Mouse (Mus musculus) T-helper 2 cell (primary cell): ENCODE data around the gene Fermt2.

Experiments used
- in situ Hi-C: fragments of 300-600 bp; cut with MboI, MseI; formaldehyde crosslinking; loops from one replicate; pipeline ENCODE4 v1.15.1; 2025; ENCODE audit warnings: high pct_unique_total_duplicates

Fermt2 gene

DNA sequence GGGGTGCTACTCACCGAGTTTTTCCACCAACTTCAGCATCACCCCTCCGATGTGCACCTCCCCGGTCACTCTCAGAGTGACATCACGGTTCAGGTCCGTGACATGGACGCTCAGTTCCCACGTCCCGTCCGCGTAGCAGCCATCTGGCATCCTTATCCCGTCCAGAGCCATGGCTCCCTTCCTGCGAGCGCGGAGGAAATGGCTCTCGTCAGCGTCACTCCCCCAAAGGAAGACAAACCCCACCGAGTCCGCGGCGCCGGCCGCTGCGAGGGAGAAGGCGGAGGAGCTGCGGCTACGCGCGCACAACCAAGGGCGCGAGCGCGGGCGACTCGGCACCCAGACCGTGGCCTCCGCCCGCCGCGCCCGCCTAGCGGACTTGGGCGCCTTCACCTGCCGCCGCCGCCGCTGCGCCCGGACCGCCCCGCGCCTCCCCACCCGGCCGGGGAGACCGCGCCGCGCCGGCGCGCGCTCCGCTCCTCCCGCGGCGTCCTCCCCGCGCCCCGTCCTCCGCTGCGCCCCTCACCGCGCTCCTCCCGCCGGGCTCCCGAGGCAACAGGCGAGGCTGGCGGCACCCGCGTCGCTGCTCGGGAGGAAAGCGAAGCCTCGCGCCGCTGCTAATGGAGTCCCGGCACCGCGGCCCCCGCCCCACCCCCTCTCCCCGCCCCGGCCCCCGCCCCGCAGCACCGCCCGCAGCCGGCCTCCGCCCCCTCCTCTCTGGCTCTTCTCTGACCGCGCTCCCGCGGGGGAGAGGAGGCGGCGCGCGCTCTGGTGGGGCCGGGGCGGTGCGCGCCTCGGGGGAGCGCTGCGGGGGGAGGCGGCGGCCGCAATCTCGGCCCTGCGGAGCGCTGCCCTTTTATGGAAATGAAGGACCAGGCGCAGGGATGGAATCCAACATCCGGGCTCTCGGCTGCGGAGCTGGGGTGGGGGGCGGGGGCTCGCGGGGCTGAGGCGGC is at the start of gene Fermt2:
TSS of gene Fermt2 (minus strand) at position 708 of the 953 bp plus-strand sequence.
- in situ Hi-C loops, result no loop called here

DNA sequence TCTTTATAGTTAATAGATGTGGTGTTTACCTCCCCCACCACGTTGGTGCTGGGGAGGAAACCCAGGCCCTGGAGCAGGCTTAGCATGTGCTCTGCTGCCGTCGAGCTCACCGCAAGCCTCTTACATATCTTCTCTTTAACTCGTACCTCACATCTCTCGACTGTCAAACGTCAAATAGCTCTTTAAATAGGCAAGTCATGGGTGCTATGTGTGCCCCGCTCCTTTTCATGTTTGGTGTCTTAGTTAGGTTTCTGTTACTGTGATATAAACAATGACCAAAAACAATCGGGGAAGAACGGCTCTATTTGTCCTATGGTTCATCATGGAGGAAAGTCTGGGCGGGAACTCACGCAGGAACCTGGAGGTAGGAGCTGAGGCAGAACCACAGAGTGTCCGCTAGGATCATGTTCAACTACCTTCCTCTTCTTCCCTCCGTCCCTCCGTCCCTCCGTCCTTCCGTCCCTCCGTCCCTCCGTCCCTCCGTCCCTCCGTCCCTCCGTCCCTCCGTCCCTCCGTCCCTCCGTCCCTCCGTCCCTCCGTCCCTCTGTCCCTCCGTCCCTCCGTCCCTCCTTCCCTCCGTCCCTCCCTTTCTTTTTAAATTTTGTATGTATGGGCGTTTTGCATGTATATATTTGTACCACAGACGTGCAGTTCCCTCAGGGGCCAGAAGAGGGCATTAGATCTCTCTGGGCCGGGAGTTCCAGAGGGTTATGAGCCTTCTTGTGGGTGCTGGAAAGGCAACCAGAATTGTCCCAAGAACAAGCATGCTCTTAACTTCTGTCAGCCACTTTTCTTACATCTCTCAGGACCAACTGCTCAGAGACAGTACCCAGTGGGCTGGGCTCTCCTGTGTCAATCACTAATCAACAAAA is 36.4 kb upstream of the Fermt2 start:
- in situ Hi-C loops, result loop anchor here (10.0 kb wide), 1 partner anchor 128 kb away; no protein-coding TSS in a partner anchor

- in situ Hi-C loops, result loop anchor here (10.0 kb wide), 1 partner anchor 129 kb away; no protein-coding TSS in a partner anchor
Measured at GRCm38 (mm10) chr14:45565216-45566065, 35.5 kb upstream of the Fermt2 start.

DNA sequence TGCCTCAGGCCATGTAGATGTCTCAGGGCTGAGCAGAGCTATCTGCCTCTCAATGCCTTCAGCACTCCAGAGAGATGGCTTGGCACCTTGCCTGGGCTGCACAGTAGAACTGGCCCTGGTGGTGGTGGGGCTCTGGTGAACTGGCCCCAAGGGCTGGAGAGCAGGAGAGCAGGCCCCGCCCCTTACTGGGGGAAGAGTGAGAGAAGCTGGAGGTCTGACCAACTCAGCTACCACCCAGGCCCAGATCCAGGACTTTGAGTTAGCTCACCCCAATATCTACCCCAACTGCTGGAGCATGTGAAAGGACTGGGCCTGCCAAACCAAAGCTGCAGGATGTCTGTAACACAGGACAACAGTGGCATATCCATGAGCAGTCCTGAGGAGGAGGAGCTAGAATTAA is 33.7 kb upstream of the Fermt2 start:
- in situ Hi-C loops, result loop anchor here (10.0 kb wide), 1 partner anchor 131 kb away; no protein-coding TSS in a partner anchor

DNA sequence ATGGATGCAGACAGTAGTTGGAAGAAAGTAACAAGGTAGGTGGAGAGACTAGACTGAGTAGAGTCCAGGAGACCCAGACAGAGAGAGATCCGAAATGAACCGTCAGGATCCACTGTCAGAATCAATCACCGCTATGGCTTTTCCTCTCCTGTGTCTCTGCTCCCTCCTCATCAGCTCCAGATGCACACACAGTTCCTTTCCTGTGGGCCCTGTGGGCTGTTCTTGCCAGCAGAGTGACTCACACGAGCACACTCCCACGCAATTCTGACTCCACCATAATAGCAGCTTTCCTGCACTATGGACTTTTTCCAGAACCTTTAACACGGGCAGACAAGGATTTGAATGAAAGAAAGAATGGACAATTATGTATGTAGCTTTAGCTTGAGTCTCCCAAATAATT is 31.8 kb upstream of the Fermt2 start:
- in situ Hi-C loops, result loop anchor here (10.0 kb wide), 1 partner anchor 133 kb away; no protein-coding TSS in a partner anchor

GRCm38 (mm10) chr14:45559018-45559417 is 29.1 kb upstream of the Fermt2 start:
- in situ Hi-C loops, result no loop called here

GRCm38 (mm10) chr14:45554336-45554735 is 24.4 kb upstream of the Fermt2 start:
- in situ Hi-C loops, result no loop called here

DNA sequence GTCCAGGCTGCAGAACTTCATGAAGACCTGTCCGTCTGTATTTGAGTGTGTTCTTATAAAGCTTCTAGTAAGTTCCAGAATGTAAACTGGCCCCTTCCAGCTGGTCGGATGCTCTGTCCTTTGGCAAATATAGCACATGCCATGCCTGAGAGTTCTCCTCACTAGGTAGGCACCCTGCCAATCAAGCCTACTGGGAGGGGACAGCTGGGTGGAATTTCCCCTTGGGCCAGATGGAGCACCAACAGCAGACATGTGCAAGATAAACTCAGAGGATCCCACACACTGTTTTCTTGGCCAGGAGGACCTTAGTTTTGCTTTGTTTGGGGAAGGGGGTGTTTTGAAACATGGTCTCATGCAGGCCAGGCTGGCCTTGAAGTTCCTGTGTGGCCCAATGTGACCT is 23.9 kb upstream of the Fermt2 start:
- in situ Hi-C loops, result no loop called here

DNA sequence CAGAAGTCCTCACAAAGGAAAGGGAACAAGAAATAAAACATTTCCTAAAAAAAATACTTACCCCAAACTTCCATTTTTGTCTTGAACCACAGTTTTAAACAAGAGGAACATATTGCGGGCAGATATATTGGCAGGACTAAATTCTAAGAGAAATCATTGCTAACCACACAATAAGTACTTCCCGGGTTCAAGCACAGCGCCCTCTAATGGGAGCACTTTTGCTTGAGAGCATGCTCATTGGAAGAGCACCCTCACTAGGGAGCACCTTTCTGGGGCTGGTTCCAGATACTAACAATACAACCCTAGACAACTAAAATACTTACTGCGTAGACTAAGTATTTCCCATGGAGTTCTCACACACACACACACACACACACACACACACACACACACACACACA is 22.5 kb upstream of the Fermt2 start:
- in situ Hi-C loops, result no loop called here

DNA sequence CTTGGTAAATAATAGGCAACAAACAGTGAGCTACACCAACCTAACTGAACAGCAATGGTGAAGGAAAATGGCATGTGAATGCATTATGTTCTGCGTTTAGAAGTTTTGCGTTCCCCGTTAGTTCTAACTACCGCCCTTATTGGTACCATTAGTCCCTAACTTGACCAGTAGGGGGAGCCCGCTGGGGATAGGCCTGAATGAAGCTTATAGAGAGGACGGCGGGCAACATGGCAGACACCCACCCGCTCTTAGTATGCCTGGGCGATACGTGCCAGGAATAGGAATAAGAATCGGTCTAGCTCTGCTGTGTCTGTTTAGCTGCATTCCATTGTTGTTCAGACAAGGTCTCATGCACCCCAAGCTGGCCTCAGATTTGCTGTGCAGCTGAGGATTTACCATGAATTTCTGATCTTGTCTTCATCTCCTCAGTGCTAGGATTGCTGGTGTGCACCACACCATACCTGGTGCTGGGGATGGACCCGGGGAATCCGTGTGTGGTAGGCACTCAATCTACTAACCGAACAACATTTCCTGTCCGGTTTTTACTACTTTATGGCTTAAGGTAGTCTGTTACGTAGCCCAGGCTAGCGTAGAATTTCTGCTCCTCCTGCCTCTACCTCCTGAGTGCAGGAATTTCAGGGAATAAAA is 21.3 kb upstream of the Fermt2 start:
- in situ Hi-C loops, result no loop called here

DNA sequence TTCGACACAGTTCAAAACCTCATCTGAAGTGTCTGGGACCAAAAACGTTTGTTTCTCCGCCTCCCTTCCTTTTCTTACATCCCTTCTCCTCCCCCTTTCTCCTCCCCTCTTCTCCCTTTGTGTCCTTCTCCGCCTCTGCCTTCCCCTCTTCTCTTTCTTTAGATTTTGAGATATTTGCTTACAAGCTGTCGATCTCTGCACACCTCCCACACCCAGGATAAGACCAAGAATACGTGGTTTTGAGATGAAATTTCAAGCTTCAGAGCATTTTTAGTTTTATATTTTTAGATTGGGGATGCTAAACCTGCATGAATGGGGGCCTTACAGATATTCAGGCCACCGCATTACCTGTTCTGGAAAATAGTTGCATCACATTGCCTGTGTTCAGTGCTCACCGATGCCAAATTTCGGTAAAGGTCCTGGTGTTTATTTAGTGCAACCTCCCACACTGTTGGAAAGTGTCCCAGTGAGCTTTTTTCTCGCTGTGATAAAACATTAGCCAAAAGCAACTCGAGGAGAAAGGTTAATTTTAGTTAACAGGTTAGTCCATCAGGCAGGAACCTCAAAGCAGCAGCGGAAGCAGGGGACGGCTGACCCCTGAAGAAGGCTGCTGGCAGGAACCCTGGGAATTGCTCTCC is 20.2 kb upstream of the Fermt2 start:
- in situ Hi-C loops, result no loop called here

DNA sequence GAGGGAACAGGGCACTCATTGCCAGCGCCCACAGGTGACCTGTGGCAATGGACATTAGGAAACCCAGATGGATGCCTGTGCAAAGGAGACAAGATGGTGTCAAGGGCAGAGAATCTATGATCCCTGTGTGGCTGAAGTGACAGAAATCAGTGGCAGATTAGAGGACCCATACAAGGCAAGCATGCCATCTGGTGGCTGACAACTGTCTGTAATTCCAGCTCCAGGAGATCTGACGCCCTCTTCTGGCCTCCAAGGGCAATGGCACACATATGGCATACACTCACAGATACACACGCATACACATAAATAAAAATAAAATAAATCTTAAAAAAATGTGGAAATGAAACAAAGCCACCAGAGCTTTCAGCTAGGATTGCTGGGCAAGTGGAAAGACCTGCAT is 18.2 kb upstream of the Fermt2 start:
- in situ Hi-C loops, result no loop called here

DNA sequence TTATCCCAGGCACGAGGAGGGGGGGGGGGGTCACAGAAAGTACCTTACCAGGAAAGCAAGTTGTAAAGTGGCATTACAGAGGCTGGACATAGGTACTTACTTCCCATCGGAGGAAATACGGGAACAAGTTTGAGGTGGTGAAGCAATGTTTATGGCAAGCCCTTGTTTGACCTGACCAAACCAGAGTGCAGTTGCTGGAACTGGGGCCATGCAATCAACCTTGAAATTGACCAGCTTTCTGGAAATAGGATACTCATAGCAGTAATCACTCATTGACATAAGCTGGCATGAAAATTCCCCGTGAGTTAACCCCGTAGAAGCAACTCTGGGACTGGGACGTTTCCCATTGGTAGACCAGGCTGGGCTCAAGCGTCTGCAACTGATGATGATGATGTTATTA is 15.0 kb upstream of the Fermt2 start:
- in situ Hi-C loops, result no loop called here

- in situ Hi-C loops, result no loop called here
Measured at GRCm38 (mm10) chr14:45544026-45544425, 14.1 kb upstream of the Fermt2 start.

DNA sequence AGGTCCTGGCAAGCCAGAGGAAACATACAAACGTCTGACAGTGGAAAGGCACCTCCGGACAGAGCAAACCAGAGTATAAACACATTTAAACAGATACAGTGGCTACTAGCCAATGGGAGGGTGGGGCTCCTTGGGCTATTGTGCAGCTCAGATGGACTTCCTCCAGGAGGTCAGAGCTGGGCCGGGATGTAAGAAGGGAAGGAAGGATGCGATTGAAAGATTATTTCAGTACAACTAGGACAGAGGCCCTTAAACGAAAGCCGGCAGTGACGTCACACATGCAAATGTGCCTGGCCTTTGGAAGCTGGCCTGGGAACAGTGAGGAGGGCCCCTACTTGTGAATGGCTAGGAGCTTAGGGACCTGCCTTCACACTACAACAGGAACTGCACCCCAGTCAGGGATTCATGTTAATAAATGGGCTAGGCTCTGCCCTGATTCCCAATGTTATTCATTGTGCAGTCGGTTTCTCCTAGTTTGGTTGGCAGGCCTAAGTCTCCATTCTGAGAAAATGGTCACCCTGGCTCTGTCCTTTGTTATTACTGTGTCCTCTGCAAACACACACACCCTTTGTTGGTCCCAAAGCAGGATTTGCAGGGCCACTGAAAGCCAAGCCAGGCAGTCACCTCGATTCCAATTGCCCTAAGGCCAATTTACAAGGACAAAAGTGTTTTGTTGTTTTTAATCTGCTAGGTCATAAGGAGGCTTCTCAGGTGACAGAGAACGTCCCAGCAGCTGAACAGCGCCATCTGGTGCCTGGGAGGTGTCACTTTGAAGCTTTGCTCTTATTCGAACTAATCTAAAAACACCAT is 9.9 kb upstream of the Fermt2 start:
- in situ Hi-C loops, result no loop called here

GRCm38 (mm10) chr14:45530364-45531345 is 737 bp upstream of the Fermt2 start:
- in situ Hi-C loops, result no loop called here

GRCm38 (mm10) chr14:45528861-45529260 is 1.1 kb downstream of the Fermt2 start:
- in situ Hi-C loops, result no loop called here

- in situ Hi-C loops, result no loop called here
Measured at GRCm38 (mm10) chr14:45515771-45516170, 14.1 kb downstream of the Fermt2 start.
